Mouse (Mus musculus): ENCODE data around the gene Dgki. TPM values are rescaled to one million over a fixed set of nuclear protein-coding genes. Genes with fewer than 3 reads are reported as not detected.

Dgki gene
- polyA plus RNA-seq, 1 experiment: not detected

DNA sequence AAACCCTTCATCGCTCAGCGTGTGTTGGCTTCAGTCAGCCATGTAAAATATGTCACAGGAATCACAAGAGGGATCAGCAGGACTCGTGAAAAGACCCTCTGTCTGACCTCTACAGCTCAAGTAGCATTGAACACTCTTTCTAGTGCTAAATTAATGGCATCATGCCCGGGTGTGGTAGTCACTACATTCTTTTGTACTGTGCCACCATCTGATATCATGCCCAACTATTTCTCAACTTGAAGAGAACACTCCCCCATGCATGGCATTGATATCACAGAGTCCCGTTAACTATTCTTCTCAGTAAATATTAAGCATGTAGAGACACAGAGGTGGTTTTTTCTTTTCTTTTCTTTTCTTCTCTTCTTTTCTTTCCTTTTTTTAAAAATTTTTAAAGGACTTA lies 424.1 kb downstream of the Dgki start:
- TF ChIP-seq CTCF (IDR thresholded peaks at IDR 0.05; ENCODE audit: low read depth, low read length) (no peak), POLR2A (IDR thresholded peaks at IDR 0.05; ENCODE audit: borderline replicate concordance, low read depth, low read length) (no peak)
- Histone ChIP-seq H3K4me1 (ENCODE audit: control insufficient read depth, insufficient read depth, low read length) (no peaks in the 10 kb centered on the region), H3K27ac (ENCODE audit: insufficient read depth, low read depth, low read length) (no peak overlapping the region), H3K4me3 (ENCODE audit: insufficient read depth, low read length) (no peak overlapping the region)

GRCm38 (mm10) chr6:36872876-36873275 lies 427.1 kb downstream of the Dgki start:
- no peak overlapping the region for H3K27ac ChIP-seq (ENCODE audit: insufficient read depth, low read depth, low read length)
- no peak overlapping the region for H3K4me3 ChIP-seq (ENCODE audit: insufficient read depth, low read length)
- no peaks in the 10 kb centered on the region for H3K4me1 ChIP-seq (ENCODE audit: control insufficient read depth, insufficient read depth, low read length)
- TF ChIP-seq POLR2A (IDR thresholded peaks at IDR 0.05; ENCODE audit: borderline replicate concordance, low read depth, low read length): no peak
- TF ChIP-seq CTCF (IDR thresholded peaks at IDR 0.05; ENCODE audit: low read depth, low read length): no peak

GRCm38 (mm10) chr6:36868217-36868616 lies 431.8 kb downstream of the Dgki start:
- H3K4me3 ChIP-seq (ENCODE audit: insufficient read depth, low read length): no peak overlapping the region
- H3K4me1 ChIP-seq (ENCODE audit: control insufficient read depth, insufficient read depth, low read length): no peaks in the 10 kb centered on the region
- no peak overlapping the region for H3K27ac ChIP-seq (ENCODE audit: insufficient read depth, low read depth, low read length)
- no peak for TF ChIP-seq CTCF (IDR thresholded peaks at IDR 0.05; ENCODE audit: low read depth, low read length)
- no peak for TF ChIP-seq POLR2A (IDR thresholded peaks at IDR 0.05; ENCODE audit: borderline replicate concordance, low read depth, low read length)

DNA sequence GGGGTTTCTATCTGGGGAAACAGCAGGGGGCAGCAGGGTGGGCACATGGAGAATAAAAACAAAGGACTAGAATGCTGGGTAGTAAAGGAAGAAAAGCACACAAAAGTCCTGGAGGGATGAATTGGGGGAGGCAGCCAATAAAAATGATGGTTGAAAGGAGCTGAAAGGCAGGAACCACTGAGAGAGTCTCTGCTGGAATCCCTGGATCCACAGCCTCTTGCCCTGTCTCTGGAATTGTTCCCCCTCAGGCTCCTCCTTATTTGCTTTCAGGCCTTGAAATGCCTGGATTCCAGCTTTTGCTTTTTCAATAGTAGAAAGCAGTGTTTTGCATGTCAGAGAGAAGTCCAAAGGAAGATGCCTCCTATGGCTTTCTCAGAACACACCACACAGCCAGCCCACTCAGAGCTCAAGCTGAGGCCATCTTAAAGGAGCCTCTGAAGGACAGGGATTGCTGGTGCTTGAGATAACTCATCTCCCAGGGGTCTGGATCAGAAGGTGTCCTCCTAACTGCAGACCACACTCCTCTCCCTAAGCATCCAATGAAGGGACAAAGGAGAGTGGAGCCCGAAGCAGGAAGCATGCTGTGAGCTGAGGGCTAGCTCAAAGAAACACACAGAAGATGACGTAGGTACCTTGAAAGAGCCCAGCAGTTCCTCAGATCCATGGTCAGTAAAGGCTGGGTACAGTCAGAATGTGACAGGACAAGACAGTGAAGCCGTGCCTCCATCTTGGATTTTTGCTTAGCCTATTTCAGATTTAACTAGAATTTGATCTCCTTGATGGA lies 441.5 kb downstream of the Dgki start:
- H3K27ac ChIP-seq (ENCODE audit: insufficient read depth, low read depth, low read length): no peak overlapping the region
- H3K4me3 ChIP-seq (ENCODE audit: insufficient read depth, low read length): no peak overlapping the region
- no peaks in the 10 kb centered on the region for H3K4me1 ChIP-seq (ENCODE audit: control insufficient read depth, insufficient read depth, low read length)
- no peak for TF ChIP-seq POLR2A (IDR thresholded peaks at IDR 0.05; ENCODE audit: borderline replicate concordance, low read depth, low read length)
- no peak for TF ChIP-seq CTCF (IDR thresholded peaks at IDR 0.05; ENCODE audit: low read depth, low read length)

GRCm38 (mm10) chr6:36857627-36858257 lies 442.2 kb downstream of the Dgki start:
- Histone ChIP-seq H3K4me1 (ENCODE audit: control insufficient read depth, insufficient read depth, low read length) (no peaks in the 10 kb centered on the region), H3K4me3 (ENCODE audit: insufficient read depth, low read length) (no peak overlapping the region), H3K27ac (ENCODE audit: insufficient read depth, low read depth, low read length) (no peak overlapping the region)
- TF ChIP-seq CTCF (IDR thresholded peaks at IDR 0.05; ENCODE audit: low read depth, low read length): no peak
- no peak for TF ChIP-seq POLR2A (IDR thresholded peaks at IDR 0.05; ENCODE audit: borderline replicate concordance, low read depth, low read length)

DNA sequence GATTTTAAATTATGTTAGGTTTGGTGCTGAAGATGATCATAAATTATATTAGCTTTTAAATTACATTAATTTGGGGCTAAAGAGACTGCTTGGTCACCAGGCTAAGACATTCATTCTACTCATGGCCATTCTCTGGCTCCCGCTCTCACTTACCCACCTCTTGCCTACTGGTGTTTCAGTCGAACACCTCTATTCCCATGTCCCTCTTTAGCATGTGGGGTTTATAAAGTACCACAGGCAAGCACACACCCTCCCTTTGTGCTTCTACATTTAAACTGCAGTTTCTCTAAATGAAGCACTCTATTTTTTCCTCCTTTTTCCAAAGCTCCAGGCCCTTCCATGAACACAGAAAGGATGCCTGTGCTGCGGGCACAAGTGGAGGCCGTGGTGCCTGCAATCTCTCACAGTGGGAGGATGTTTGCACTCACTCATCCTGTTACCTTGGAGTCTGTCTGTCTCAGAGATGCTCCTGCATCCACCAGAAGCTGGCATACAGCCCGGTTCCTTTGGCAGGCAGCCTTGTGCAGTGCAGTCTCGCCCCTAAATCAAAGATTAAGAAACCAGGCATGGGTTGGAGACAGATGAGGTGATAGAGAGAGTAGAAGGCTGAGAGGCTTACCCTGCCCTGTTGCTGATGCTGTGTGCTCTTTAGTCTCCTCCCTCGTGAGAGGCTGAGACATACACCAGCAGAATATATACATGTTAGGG lies 449.4 kb downstream of the Dgki start:
- TF ChIP-seq CTCF (IDR thresholded peaks at IDR 0.05; ENCODE audit: low read depth, low read length) (no peak), POLR2A (IDR thresholded peaks at IDR 0.05; ENCODE audit: borderline replicate concordance, low read depth, low read length) (no peak)
- no peak overlapping the region for H3K4me3 ChIP-seq (ENCODE audit: insufficient read depth, low read length)
- no peak overlapping the region for H3K27ac ChIP-seq (ENCODE audit: insufficient read depth, low read depth, low read length)
- H3K4me1 ChIP-seq (ENCODE audit: control insufficient read depth, insufficient read depth, low read length): no peaks in the 10 kb centered on the region

DNA sequence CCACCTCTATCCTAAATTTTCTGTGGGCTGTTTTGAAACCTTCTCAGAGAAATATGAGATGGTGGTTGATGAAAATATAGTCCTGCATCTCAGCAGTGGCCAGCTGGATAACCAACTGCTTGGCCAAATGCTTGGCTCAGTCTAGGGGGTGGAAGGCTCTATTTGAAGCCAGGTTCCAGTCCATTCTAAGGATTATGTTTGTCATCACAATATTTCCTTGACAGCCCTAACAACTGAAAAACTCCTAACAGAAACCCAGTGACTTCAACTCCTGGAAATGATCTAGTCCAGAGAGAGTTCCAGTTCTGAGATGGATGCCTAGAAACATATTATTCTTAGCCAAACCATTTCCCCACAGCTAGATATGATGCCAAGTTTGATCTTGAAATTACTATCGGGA lies 454.7 kb downstream of the Dgki start:
- Histone ChIP-seq H3K27ac (ENCODE audit: insufficient read depth, low read depth, low read length) (no peak overlapping the region), H3K4me1 (ENCODE audit: control insufficient read depth, insufficient read depth, low read length) (no peaks in the 10 kb centered on the region), H3K4me3 (ENCODE audit: insufficient read depth, low read length) (no peak overlapping the region)
- no peak for TF ChIP-seq POLR2A (IDR thresholded peaks at IDR 0.05; ENCODE audit: borderline replicate concordance, low read depth, low read length)
- TF ChIP-seq CTCF (IDR thresholded peaks at IDR 0.05; ENCODE audit: low read depth, low read length): no peak

DNA sequence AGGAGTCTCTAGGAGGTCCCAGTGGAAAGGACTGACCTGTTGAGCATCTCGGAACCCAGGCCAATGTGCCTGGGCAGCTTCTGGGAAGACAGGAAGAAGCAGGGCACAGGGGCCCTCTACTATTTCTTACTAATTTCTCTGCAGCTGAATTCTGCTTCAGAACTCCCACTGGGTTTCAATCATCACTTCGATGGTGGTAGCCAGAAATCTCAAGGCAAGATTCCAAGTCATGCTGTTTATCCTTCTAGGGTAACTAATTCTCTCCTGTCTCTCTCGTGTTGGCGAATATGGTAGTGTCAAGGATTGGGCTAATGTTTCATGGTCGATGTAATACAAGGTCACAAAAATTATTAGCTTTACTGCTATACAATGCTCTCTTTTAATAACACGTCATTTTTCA lies 455.7 kb downstream of the Dgki start:
- TF ChIP-seq POLR2A (IDR thresholded peaks at IDR 0.05; ENCODE audit: borderline replicate concordance, low read depth, low read length) (no peak), CTCF (IDR thresholded peaks at IDR 0.05; ENCODE audit: low read depth, low read length) (no peak)
- Histone ChIP-seq H3K4me1 (ENCODE audit: control insufficient read depth, insufficient read depth, low read length) (no peaks in the 10 kb centered on the region), H3K27ac (ENCODE audit: insufficient read depth, low read depth, low read length) (no peak overlapping the region), H3K4me3 (ENCODE audit: insufficient read depth, low read length) (no peak overlapping the region)

- Histone ChIP-seq H3K27ac (ENCODE audit: insufficient read depth, low read depth, low read length) (no peak overlapping the region), H3K4me1 (ENCODE audit: control insufficient read depth, insufficient read depth, low read length) (no peaks in the 10 kb centered on the region), H3K4me3 (ENCODE audit: insufficient read depth, low read length) (no peak overlapping the region)
- TF ChIP-seq CTCF (IDR thresholded peaks at IDR 0.05; ENCODE audit: low read depth, low read length): no peak
- no peak for TF ChIP-seq POLR2A (IDR thresholded peaks at IDR 0.05; ENCODE audit: borderline replicate concordance, low read depth, low read length)
Measured at GRCm38 (mm10) chr6:36843031-36843488, 456.9 kb downstream of the Dgki start.
